ENCODE assay signal across 11 mouse cellular contexts in the genomic region with DNA sequence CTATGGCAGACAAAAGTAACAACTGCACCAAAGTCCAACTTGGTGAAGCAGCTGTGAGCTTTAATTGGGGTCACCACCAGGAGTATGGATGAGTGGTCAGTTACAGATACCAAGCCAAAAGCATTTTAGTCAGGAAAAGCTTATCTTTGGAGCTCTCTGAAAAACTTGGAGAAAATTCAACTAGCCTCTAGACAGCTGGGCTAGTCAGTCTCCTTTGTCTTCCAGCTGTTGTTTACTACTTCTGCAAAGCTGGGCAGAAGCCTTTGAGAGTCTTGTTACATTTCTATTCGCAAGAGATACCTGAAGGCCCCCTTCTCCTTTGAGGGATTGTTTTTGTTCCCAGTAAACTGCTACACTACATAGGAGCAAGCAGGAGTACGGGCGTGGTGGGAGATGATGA.
"Had no signal": no experiment of that assay in that cellular context is flagged by ENCODE, and none has a peak within 500 bp of the region (broad histone marks: within the 10 kb centered on the region; RNA-seq: fewer than 3 reads in every experiment).

No protein-coding gene starts in this region.

- ATAC-seq: intestine, embryonic 16.5 days; midbrain, embryonic 16.5 days had no signal

- H3K4me3 ChIP-seq: kidney, embryonic 15.5 days; left cerebral cortex, adult 2 months; midbrain, embryonic 12.5 days; neural tube, embryonic 12.5 days had no signal

- H3K9me3 ChIP-seq: kidney, embryonic 15.5 days; midbrain, embryonic 12.5 days; neural tube, embryonic 12.5 days had no signal

- H3K9ac ChIP-seq: kidney, embryonic 15.5 days; midbrain, embryonic 12.5 days; neural tube, embryonic 12.5 days had no signal

- H3K36me3 ChIP-seq: kidney, embryonic 15.5 days; midbrain, embryonic 12.5 days; neural tube, embryonic 12.5 days had no signal

- DNase-seq: kidney, adult 2 months; kidney, postnatal 14 days; thymus, adult 2 months; thymus, postnatal 25 days had no signal

- H3K27me3 ChIP-seq: kidney, embryonic 15.5 days; midbrain, embryonic 12.5 days; neural tube, embryonic 12.5 days had no signal

- H3K27ac ChIP-seq: kidney, embryonic 15.5 days; left cerebral cortex, adult 2 months; midbrain, embryonic 12.5 days; neural tube, embryonic 12.5 days; stomach, postnatal 0 days had no signal

- H3K4me1 ChIP-seq: kidney, embryonic 15.5 days; midbrain, embryonic 12.5 days; neural tube, embryonic 12.5 days had no signal

- H3K4me2 ChIP-seq: kidney, embryonic 15.5 days; midbrain, embryonic 12.5 days; neural tube, embryonic 12.5 days had no signal
